Mouse (Mus musculus) forebrain, embryonic 15.5 days (tissue): ENCODE measurements around the gene Hsp90ab1. TPM values are rescaled to one million over a fixed set of nuclear protein-coding genes. Genes with fewer than 3 reads are reported as not detected.

Experiments
- ATAC-seq: fragments of 200-750 bp; cut with Nextera tagmentation; replicated peaks from 2 replicates; pipeline ENCODE4 v1.8.0; 2017; ENCODE audit warnings: mild to moderate bottlenecking, moderate TSS enrichment, moderate library complexity
- H3K27ac ChIP-seq: fragments of 300-500 bp; sonication (generic); replicated peaks from 2 replicates; pipeline ENCODE4 v1.5.1; 2015; ENCODE audit warnings: mild to moderate bottlenecking, inconsistent platforms
- H3K27me3 ChIP-seq: fragments of 300-500 bp; sonication (generic); 2 replicates; pipeline ENCODE4 v1.6.1; 2015; ENCODE audit warnings: inconsistent platforms
- H3K36me3 ChIP-seq: fragments of 300-500 bp; sonication (generic); 2 replicates; pipeline ENCODE4 v1.6.1; 2015; ENCODE audit warnings: mild to moderate bottlenecking, inconsistent platforms
- H3K4me1 ChIP-seq: fragments of 300-500 bp; sonication (generic); 2 replicates; pipeline ENCODE4 v1.6.1; 2015; ENCODE audit warnings: inconsistent platforms
- H3K4me2 ChIP-seq: fragments of 300-500 bp; sonication (generic); replicated peaks from 2 replicates; pipeline ENCODE4 v1.6.1; 2015; ENCODE audit warnings: mild to moderate bottlenecking, inconsistent platforms
- H3K4me3 ChIP-seq: fragments of 300-500 bp; sonication (generic); 2 replicates; pipeline ENCODE4 v1.5.1; 2015; ENCODE audit warnings: mild to moderate bottlenecking, inconsistent platforms
- H3K9ac ChIP-seq: fragments of 300-500 bp; sonication (generic); replicated peaks from 2 replicates; pipeline ENCODE4 v1.6.1; 2015; ENCODE audit warnings: mild to moderate bottlenecking, inconsistent platforms
- H3K9me3 ChIP-seq: fragments of 300-500 bp; sonication (generic); 2 replicates; pipeline ENCODE4 v1.6.1; 2016; ENCODE audit warnings: inconsistent platforms
- WGBS: fragments of 180-500 bp; shearing (Covaris S2); methylation state at CpG from one replicate; pipeline ENCODE4 v1.1.7; 2015; ENCODE audit warnings: mixed read lengths; 5-methylcytosine and 5-hydroxymethylcytosine counted together
- polyA plus RNA-seq: library from polyadenylated mRNA; unstranded; fragments of >200 nt; fragmentation: Nextera tagmentation; extraction: Ambion mirVana; gene quantifications from 2 replicates; pipeline ENCODE4 v1.2.1, GENCODE M21; 2015

The Hsp90ab1 gene
- polyA plus RNA-seq = 1,627 and 1,637 TPM in 2 replicates

- peak; percentile 79 for ATAC-seq
- H3K27ac ChIP-seq = peak within 1 kb of the TSS; percentile 100
- H3K4me3 ChIP-seq = peak within 1 kb of the TSS; percentile 89
- H3K4me2 ChIP-seq = peak within 1 kb of the TSS; percentile 95
- H3K27me3 ChIP-seq = no peaks in the 10 kb centered on the region
- no peaks in the 10 kb centered on the region for H3K9me3 ChIP-seq
- peaks cover 37% of the 10 kb centered on the region for H3K4me1 ChIP-seq
- under 1% methylated on average over 41 of the region's 41 CpGs for WGBS
- H3K36me3 ChIP-seq = peaks cover 35% of the 10 kb centered on the region
- H3K9ac ChIP-seq = peak within 1 kb of the TSS; percentile 95
These were observed at the start of gene Hsp90ab1 for GRCm38 (mm10) chr17:45573087-45573779. Hsp90ab1 (minus strand) TSS chr17:45573271.

- no peak for ATAC-seq
- Histone ChIP-seq H3K36me3 (no peaks in the 10 kb centered on the region), H3K4me3 (no peak overlapping the region), H3K9ac (no peak overlapping the region), H3K9me3 (no peaks in the 10 kb centered on the region), H3K4me1 (peaks cover 3% of the 10 kb centered on the region; the same call in 1 of the 2 replicates), H3K27me3 (no peaks in the 10 kb centered on the region), H3K27ac (peak overlapping the region; percentile 48; the same call in 1 of the 2 replicates), H3K4me2 (peak overlapping the region; percentile 3; the same call in 1 of the 2 replicates)
- 36% methylated on average over 20 of the region's 20 CpGs for WGBS
These were observed 46.5 kb upstream of the Hsp90ab1 start for GRCm38 (mm10) chr17:45619386-45620256.

- H3K27me3 ChIP-seq = no peaks in the 10 kb centered on the region
- H3K4me2 ChIP-seq = peak overlapping the region; percentile 3; the same call in 1 of the 2 replicates
- peaks cover 3% of the 10 kb centered on the region; the same call in 1 of the 2 replicates for H3K4me1 ChIP-seq
- 12% methylated on average over 8 of the region's 8 CpGs for WGBS
- ATAC-seq = no peak
- no peaks in the 10 kb centered on the region for H3K9me3 ChIP-seq
- H3K9ac ChIP-seq = no peak overlapping the region
- H3K4me3 ChIP-seq = no peak overlapping the region
- no peaks in the 10 kb centered on the region for H3K36me3 ChIP-seq
- H3K27ac ChIP-seq = peak overlapping the region; percentile 48; the same call in 1 of the 2 replicates
These were observed 45.9 kb upstream of the Hsp90ab1 start for GRCm38 (mm10) chr17:45618941-45619385.

DNA sequence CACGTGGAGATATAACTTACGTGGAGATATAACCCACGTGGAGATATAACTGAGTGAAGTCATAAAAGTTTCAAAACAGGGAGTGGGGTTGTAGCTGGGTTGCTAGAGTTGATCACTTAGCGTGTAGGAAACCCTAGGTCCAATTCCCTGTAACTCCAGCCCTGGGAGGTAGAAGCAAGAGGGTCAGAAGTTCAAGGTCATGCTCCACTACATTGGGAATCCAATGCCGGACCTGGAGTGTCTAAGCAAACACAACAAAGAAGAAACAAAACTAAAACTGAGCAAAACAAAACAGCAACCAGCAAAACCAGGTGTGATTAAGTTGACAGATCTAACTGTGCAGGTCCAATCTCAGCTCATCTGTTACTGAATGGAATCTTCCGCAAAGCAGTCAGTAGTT, 44.6 kb upstream of the Hsp90ab1 start:
- Histone ChIP-seq H3K9ac (no peak overlapping the region), H3K4me2 (no peak overlapping the region), H3K4me3 (no peak overlapping the region), H3K9me3 (no peaks in the 10 kb centered on the region), H3K4me1 (peaks cover 3% of the 10 kb centered on the region; the same call in 1 of the 2 replicates), H3K27ac (no peak overlapping the region), H3K27me3 (no peaks in the 10 kb centered on the region), H3K36me3 (no peaks in the 10 kb centered on the region)
- ATAC-seq = no peak
- 92% methylated on average over 6 of the region's 6 CpGs for WGBS

- WGBS = 76% methylated on average over 3 of the region's 3 CpGs
- Histone ChIP-seq H3K9ac (no peak overlapping the region), H3K27me3 (no peaks in the 10 kb centered on the region), H3K4me1 (peaks cover 3% of the 10 kb centered on the region; the same call in 1 of the 2 replicates), H3K4me2 (no peak overlapping the region), H3K4me3 (no peak overlapping the region), H3K36me3 (no peaks in the 10 kb centered on the region), H3K27ac (no peak overlapping the region), H3K9me3 (no peaks in the 10 kb centered on the region)
- ATAC-seq = no peak
These were observed 43.6 kb upstream of the Hsp90ab1 start for GRCm38 (mm10) chr17:45616679-45617078.

DNA sequence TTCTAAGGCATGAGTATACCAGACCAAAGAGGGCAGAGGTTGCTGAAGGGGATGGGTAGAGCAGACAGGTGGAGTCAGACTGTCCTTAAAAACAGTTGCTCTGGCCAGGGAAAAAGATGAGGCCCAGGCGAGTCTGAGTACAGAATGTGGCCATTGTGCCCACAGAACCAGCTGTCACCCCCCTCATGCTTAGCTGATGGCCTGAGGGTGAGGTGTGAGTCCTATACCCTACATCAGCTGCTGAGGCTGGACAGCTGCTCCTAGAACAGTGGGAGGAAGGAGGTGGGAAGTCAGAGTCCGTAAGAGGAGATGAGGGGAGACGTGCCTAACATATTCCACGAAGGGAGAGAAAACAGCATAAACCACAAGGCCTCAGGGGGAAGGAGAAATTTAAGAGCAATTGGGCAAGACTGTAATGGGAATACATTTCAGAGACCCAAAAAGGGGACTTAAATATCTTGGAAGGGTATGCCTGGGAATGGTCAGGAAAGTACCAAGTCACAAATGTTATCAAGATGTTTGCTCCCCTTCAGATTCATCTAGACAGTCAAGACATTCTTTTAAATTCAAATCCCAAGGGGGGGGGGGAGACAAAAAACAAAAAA, 43.1 kb upstream of the Hsp90ab1 start:
- Histone ChIP-seq H3K27ac (no peak overlapping the region), H3K4me1 (peaks cover 3% of the 10 kb centered on the region; the same call in 1 of the 2 replicates), H3K4me3 (no peak overlapping the region), H3K36me3 (no peaks in the 10 kb centered on the region), H3K9ac (no peak overlapping the region), H3K9me3 (no peaks in the 10 kb centered on the region), H3K27me3 (no peaks in the 10 kb centered on the region), H3K4me2 (no peak overlapping the region)
- 72% methylated on average over 4 of the region's 4 CpGs for WGBS
- ATAC-seq = no peak

GRCm38 (mm10) chr17:45612921-45613320, 39.9 kb upstream of the Hsp90ab1 start:
- Histone ChIP-seq H3K9me3 (no peaks in the 10 kb centered on the region), H3K4me1 (no peaks in the 10 kb centered on the region), H3K9ac (no peak overlapping the region), H3K4me2 (no peak overlapping the region), H3K4me3 (no peak overlapping the region), H3K27ac (no peak overlapping the region), H3K36me3 (no peaks in the 10 kb centered on the region), H3K27me3 (no peaks in the 10 kb centered on the region)
- no peak for ATAC-seq
- WGBS = 91% methylated on average over 7 of the region's 7 CpGs

- Histone ChIP-seq H3K9me3 (no peaks in the 10 kb centered on the region), H3K4me3 (no peak overlapping the region)
- 84% methylated on average over 8 of the region's 8 CpGs for WGBS
These were observed 38.9 kb upstream of the Hsp90ab1 start for GRCm38 (mm10) chr17:45612008-45612407.

DNA sequence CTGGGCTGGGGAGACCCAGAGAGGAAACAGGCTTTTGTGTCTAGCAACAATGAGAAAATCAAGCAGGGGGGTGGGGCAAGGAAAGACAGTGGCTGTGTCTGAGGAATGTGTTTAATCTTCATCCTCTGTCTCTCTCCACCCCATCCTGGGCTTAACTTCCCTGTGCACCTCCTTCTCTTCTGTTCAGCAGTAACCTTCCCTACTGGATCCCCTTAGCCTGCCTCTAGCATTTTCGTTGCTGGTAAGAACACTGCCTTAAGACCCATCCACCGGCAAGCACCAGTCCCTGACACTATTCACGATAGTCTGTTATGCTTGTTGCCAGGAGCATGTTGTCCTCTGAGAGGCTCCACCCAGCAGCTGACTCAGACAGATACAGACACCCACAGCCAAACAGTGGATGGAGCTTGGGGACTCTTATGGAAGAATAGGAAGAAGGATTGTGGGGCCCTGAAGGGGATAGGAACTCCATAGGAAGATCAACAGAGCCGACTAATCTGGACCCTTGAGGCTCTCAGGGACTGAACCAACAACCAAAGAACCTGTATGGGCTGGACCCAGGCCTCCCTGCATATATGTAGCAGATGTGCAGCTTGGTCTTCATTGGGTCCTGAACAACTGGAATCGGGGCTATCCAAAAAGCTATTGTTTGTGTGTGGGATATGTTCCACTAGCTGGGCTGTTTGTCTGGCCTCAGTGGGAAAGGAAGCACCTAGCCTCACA, 37.2 kb upstream of the Hsp90ab1 start:
- no peaks in the 10 kb centered on the region for H3K36me3 ChIP-seq
- H3K27ac ChIP-seq = no peak overlapping the region
- no peaks in the 10 kb centered on the region for H3K9me3 ChIP-seq
- ATAC-seq = no peak
- H3K4me1 ChIP-seq = no peaks in the 10 kb centered on the region
- no peaks in the 10 kb centered on the region for H3K27me3 ChIP-seq
- H3K4me3 ChIP-seq = no peak overlapping the region
- 32% methylated on average over 5 of the region's 5 CpGs for WGBS
- H3K9ac ChIP-seq = no peak overlapping the region
- H3K4me2 ChIP-seq = no peak overlapping the region

More at GRCm38 (mm10) chr17:45612008-45612407, 38.9 kb upstream of the Hsp90ab1 start:
- no peak overlapping the region for H3K9ac ChIP-seq
- H3K4me2 ChIP-seq = no peak overlapping the region
- no peaks in the 10 kb centered on the region for H3K36me3 ChIP-seq
- no peaks in the 10 kb centered on the region for H3K27me3 ChIP-seq
- ATAC-seq = no peak
- H3K27ac ChIP-seq = no peak overlapping the region
- H3K4me1 ChIP-seq = no peaks in the 10 kb centered on the region

DNA sequence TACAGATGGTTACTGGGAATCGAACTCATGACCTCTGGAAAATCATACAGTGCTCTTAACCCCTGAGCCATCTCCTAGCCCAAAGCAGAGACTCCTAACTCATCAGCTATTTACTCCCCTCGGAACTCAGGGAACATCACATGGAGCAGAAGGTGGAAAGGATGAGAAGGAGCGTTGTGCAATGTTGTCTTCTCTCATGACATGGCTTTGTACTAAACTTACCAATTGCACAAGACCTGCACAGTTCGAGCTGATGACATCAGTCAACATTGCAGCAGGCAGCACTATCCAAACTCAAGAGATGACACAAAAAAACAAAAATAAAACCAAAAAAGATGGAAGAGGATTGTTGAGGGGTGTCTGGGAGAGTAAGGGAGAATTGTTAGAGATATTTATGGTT, 35.3 kb upstream of the Hsp90ab1 start:
- Histone ChIP-seq H3K4me3 (no peak overlapping the region), H3K9me3 (no peaks in the 10 kb centered on the region), H3K27ac (no peak overlapping the region), H3K36me3 (no peaks in the 10 kb centered on the region), H3K9ac (no peak overlapping the region), H3K4me2 (no peak overlapping the region), H3K27me3 (no peaks in the 10 kb centered on the region), H3K4me1 (no peaks in the 10 kb centered on the region)
- no peak for ATAC-seq
- 93% methylated on average over 4 of the region's 4 CpGs for WGBS
